Mouse (Mus musculus): ENCODE data around the gene Adam30.

Adam30 gene

DNA sequence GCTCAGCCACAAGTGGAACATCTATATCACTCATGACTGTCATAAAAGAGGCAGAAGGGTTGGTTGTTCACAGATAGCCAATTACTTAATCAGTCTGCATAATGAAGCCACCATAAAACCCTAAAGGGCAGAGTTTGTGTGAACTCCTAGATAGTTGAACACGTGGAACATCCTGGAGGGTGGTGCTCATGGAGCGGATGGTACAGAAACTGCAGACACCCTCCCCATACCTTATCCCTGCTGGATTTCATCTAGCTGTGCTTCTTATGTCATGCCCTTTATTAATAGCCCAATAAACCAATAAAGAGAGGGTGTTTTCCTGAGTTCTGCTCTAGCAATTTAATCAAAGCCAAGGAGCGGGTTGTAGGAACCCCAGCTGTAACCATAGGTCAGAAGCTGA is 27.3 kb downstream of the Adam30 start:
- no peak for DNase-seq (ENCODE audit: low read depth)

DNA sequence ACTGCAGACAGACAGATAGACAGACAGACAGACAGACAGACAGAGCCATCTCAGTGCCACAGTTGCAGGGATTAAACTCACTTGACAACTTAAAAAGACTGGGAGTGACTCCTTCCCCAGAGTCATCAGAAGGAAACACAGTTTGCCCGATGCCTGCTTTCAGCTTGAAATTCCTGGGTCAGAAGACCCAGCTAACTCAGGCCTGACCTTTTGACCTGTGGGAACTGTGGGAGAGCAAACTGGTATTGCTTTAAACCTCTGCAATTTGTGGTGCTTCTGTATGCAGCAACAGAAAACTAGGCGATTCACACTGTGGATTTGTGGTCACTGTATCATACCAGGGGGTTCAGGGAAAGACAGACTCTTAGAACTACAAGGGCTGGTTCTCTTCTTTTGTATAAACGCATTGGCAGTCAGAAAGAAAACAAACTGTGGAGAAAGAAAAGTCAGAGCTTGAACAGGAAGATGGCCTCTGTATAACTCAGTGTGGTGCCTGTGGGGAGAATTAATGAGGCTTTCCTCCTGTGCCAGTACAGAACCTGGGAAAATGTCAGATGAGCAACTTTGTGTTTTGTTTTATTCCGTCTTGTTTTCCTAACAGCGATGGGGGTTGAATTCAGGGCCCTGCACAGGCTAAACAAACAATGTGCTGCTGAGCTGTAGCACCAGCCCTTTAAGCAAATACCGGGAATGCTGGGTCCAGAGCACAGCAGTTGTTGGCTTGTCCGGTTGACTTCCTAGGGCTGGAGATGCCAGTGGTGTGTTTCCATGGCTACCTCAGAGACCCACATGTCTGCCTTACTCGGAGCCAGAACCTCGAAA is 37.5 kb downstream of the Adam30 start:
- DNase-seq (ENCODE audit: low read depth): no peak

DNA sequence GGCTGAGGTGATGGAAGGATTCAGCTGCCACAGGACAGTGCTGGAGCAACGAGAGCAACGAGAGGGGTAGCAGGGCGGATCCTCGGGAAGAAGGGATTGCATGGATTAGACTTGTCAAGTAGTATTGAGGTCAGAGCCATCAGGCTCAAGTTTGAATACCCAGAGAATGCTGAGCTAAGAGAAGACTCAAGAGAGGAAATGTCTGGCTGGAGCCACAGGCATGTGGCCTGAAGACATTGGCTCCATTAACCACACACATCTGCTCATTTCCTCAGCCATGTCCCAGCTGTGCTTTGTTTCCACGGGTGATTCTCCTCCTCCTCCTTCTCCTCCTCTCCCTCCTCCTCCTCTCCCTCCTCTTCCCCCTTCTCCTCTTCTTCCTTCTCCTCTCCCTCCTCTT is 39.3 kb downstream of the Adam30 start:
- DNase-seq (ENCODE audit: low read depth): no peak

DNA sequence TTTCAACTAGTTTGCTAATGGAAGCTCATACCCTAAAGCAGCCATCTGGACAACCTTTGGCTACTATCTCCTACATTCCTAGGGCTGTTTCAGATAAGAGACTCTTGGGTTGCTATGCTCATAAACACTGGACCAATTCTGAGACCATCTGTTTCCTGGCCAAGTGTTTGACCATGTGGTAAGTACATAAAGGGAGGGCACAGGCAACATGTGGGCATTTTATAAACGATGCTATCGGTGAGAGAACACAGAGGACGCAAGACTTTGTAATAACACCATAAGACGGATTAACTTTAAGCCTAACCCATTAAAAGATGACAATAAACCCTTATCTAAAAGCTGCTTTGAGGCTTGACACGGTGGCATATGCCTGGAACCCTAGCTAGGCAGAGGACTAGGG is 42.9 kb downstream of the Adam30 start:
- DNase-seq (ENCODE audit: low read depth): no peak

DNA sequence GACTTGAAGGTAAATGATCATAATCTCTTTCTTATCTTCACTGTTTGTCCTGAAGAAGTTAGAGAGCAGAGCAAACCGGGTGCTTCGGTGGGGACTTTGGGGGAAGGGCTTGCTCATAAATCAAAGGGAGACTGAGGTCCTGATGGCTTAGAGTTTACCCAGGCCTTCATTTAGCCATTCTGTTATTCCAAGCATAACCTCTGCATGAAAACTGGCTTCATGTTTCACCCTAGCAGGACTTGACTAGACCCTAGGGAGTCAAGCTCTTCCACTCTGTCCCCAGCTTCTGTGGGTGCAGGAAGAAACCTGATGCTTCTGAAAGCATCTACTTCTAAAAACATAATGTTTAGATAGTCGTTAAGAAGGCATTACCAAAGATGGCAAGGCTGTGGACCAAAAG is 46.5 kb downstream of the Adam30 start:
- no peak for DNase-seq (ENCODE audit: low read depth)

DNA sequence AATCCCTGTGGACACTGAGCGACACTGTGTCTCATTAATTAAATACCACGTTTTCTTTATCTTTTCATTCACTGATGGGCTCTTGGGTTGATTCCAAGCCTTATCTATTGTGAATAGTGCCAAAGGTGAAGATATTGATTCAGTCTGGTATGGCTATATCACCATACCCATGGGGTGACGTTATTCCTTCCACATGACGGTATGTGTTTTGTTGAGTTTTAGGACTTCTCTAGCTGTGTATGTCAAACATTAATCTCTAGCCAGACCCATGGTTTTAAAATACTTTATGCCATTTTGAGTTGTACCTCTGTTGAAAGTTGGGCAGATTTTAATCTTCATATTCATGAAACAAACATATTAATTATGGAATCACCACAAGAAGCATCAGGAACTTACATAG is 48.7 kb downstream of the Adam30 start:
- DNase-seq (ENCODE audit: low read depth): no peak

DNA sequence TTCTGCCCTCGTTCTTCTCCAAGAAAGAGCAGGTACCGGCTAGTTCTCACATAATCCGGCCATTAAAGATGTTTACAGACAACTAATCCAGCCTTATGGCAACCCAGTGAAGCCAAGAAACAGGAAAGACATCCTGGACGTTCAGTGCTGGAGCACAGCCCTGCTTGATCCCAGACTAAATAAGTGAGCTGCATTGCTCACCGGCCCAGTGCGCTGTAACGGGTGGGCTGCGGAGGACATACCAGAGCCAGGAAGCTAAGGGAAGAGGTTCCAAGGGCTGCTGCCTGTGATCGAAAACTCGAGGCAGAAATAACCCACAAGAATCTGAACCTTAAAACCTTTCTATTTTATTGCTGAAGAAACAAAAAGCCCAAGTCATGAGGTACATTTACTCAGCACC is 50.4 kb downstream of the Adam30 start:
- DNase-seq (ENCODE audit: low read depth): no peak

DNA sequence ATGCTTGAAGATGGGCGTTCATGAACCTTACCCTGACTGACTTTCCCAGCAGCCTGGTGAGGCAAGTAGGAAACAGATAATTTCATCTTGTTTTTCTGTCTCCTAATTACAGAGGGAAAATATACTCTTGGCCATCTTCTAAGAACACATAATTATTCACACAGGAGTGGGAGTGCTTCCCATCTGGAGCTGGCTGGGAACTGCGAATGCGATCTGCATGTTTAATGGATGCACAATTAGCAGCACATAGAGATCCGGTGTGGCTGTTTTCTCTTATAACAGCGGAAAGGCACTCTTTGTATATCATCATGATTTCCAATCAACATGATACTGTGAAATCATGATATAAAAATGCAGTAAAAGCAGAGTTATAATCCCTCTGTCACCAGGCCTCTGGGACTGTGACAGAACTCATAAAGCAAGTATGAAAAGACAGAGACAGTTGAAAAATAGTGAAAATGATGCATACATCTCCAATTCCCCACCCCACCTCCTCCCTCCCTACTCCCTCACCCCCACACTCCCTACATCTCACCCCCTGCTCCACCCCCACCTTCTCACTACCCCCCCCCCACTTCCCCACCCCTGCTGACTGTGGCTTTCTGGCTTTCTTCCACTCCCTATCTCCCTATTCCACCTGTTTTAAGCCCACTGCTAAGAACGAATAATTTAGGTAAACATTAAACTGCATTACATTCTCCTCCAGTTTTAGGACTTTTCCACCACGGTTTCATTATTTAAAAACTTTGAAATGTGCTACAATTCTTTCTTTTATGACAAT is 51.1 kb downstream of the Adam30 start:
- no peak for DNase-seq (ENCODE audit: low read depth)
